Mouse (Mus musculus): ENCODE results near the gene Clec4d. TPM values are rescaled to one million over a fixed set of nuclear protein-coding genes. Genes with fewer than 3 reads are reported as not detected.
"Not testable (repeated sequence)": the region's sequence is repeated elsewhere in the genome, so short reads cannot be mapped to it uniquely, and the experiment has no call there.

Clec4d gene
- under 1 TPM in 1 of 2 experiments, not detected in 1; 0.88 TPM for total RNA-seq (2021)
- long read RNA-seq, experiment 1 = 0 reads
- long read RNA-seq, experiment 2 = 0 reads

GRCm38 (mm10) chr6:123261555-123262161 is at the start of gene Clec4d:
TSS of gene Clec4d (plus strand) at chr6:123262111.
- DNase-seq (ENCODE audit: low spot score in 2 of 2) = no peak

GRCm38 (mm10) chr6:123227519-123228166 is 34.3 kb upstream of the Clec4d start:
- no peak for DNase-seq (ENCODE audit: low spot score in 2 of 2)

GRCm38 (mm10) chr6:123229644-123230043 is 32.3 kb upstream of the Clec4d start, which contains the start of gene Clec4n:
TSS of gene Clec4n (plus strand) at chr6:123229843.
- no peak for DNase-seq (ENCODE audit: low spot score in 2 of 2)

- DNase-seq (ENCODE audit: low spot score in 2 of 2) = no peak
Measured at GRCm38 (mm10) chr6:123231149-123231548, 30.8 kb upstream of the Clec4d start.

GRCm38 (mm10) chr6:123237582-123237981 is 24.3 kb upstream of the Clec4d start:
- DNase-seq (ENCODE audit: low spot score in 2 of 2) = no peak

- no peak for DNase-seq (ENCODE audit: low spot score in 2 of 2)
Measured at GRCm38 (mm10) chr6:123244201-123244600, 17.7 kb upstream of the Clec4d start.

GRCm38 (mm10) chr6:123248862-123249261 is 13.0 kb upstream of the Clec4d start:
- DNase-seq (ENCODE audit: low spot score in 2 of 2) = not testable (repeated sequence)

GRCm38 (mm10) chr6:123252735-123253134 is 9.2 kb upstream of the Clec4d start:
- DNase-seq (ENCODE audit: low spot score in 2 of 2) = no peak

- no peak for DNase-seq (ENCODE audit: low spot score in 2 of 2)
Measured at GRCm38 (mm10) chr6:123258946-123259345, 3.0 kb upstream of the Clec4d start.

- no peak for DNase-seq (ENCODE audit: low spot score in 2 of 2)
Measured at GRCm38 (mm10) chr6:123259889-123260603, 1.9 kb upstream of the Clec4d start.

- DNase-seq (ENCODE audit: low spot score in 2 of 2) = no peak
Measured at GRCm38 (mm10) chr6:123260868-123261267, 1.0 kb upstream of the Clec4d start.

- no peak for DNase-seq (ENCODE audit: low spot score in 2 of 2)
Measured at GRCm38 (mm10) chr6:123264194-123264593, 2.3 kb downstream of the Clec4d start.

- no peak for DNase-seq (ENCODE audit: low spot score in 2 of 2)
Measured at GRCm38 (mm10) chr6:123265809-123266208, 3.9 kb downstream of the Clec4d start.

GRCm38 (mm10) chr6:123266945-123267344 is 5.0 kb downstream of the Clec4d start:
- no peak for DNase-seq (ENCODE audit: low spot score in 2 of 2)

- no peak for DNase-seq (ENCODE audit: low spot score in 2 of 2)
Measured at GRCm38 (mm10) chr6:123279443-123279842, 17.5 kb downstream of the Clec4d start.

GRCm38 (mm10) chr6:123286311-123286710 is 24.4 kb downstream of the Clec4d start:
- no peak for DNase-seq (ENCODE audit: low spot score in 2 of 2)

GRCm38 (mm10) chr6:123288931-123289330 is 27.0 kb downstream of the Clec4d start:
- no peak for DNase-seq (ENCODE audit: low spot score in 2 of 2)

- DNase-seq (ENCODE audit: low spot score in 2 of 2) = no peak
Measured at GRCm38 (mm10) chr6:123289753-123290152, 27.8 kb downstream of the Clec4d start, which contains the start of gene Clec4e. TSS of gene Clec4e (minus strand) at chr6:123289870.

- DNase-seq (ENCODE audit: low spot score in 2 of 2) = no peak
Measured at GRCm38 (mm10) chr6:123292751-123293400, 31.0 kb downstream of the Clec4d start.

- DNase-seq (ENCODE audit: low spot score in 2 of 2) = not testable (repeated sequence)
Measured at GRCm38 (mm10) chr6:123293509-123293908, 31.6 kb downstream of the Clec4d start.

GRCm38 (mm10) chr6:123296687-123297086 is 34.8 kb downstream of the Clec4d start:
- DNase-seq (ENCODE audit: low spot score in 2 of 2) = no peak
